Mouse (Mus musculus) small intestine, adult 2 months (tissue): ENCODE measurements at regions not wholly inside any gene's neighbourhood (a gene's known extent, or its start where the extent isn't known, plus 50 kb on each side); places are given as distances from the start of the nearest gene placed in this dataset.

Experiments used
- CTCF ChIP-seq: fragments of 200-500 bp; IDR thresholded peaks from 2 replicates; pipeline ENCODE4 v1.5.1; 2012; ENCODE audit warnings: low read depth, mild to moderate bottlenecking, control low read depth, inconsistent platforms, low read length, moderate library complexity, mixed read lengths; ENCODE audit not compliant: insufficient replicate concordance, insufficient read length; ENCODE audit errors: extremely low read depth
- POLR2A ChIP-seq: fragments of 200-500 bp; IDR thresholded peaks from 2 replicates; pipeline ENCODE4 v1.6.1; 2012; ENCODE audit warnings: low read depth, mild to moderate bottlenecking, control low read depth, inconsistent platforms, low read length, moderate library complexity

GRCm38 (mm10) chr13:35202069-35202468 lies 175.2 kb upstream of the Eci2 start:
- TF ChIP-seq CTCF (no peak), POLR2A (no peak)
